Mouse (Mus musculus) forebrain, embryonic 13.5 days (tissue): Measurements from ENCODE around the gene Med11. TPM values are rescaled to one million over a fixed set of nuclear protein-coding genes. Genes with fewer than 3 reads are reported as not detected.
"Not testable (repeated sequence)": the region's sequence is repeated elsewhere in the genome, so short reads cannot be mapped to it uniquely, and the experiment has no call there.

Experiments used
- ATAC-seq: fragments of 200-750 bp; cut with Nextera tagmentation; 2 replicates; pipeline ENCODE4 v1.8.0; 2017
- H3K27ac ChIP-seq: fragments of 300-500 bp; sonication (generic); 2 replicates; pipeline ENCODE4 v1.5.1; 2015; ENCODE audit warnings: inconsistent platforms, mild to moderate bottlenecking, moderate library complexity
- H3K27me3 ChIP-seq: fragments of 300-500 bp; sonication (generic); 2 replicates; pipeline ENCODE4 v1.6.1; 2015; ENCODE audit warnings: mild to moderate bottlenecking, inconsistent platforms
- H3K36me3 ChIP-seq: fragments of 300-500 bp; sonication (generic); 2 replicates; pipeline ENCODE4 v1.6.1; 2015; ENCODE audit warnings: mild to moderate bottlenecking, inconsistent platforms; ENCODE audit not compliant: poor library complexity, severe bottlenecking
- H3K4me1 ChIP-seq: fragments of 300-500 bp; sonication (generic); 2 replicates; pipeline ENCODE4 v1.6.1; 2015; ENCODE audit warnings: inconsistent platforms
- H3K4me2 ChIP-seq: fragments of 300-500 bp; sonication (generic); 2 replicates; pipeline ENCODE4 v1.6.1; 2015; ENCODE audit warnings: inconsistent platforms, mild to moderate bottlenecking, moderate library complexity
- H3K4me3 ChIP-seq: fragments of 300-500 bp; sonication (generic); 2 replicates; pipeline ENCODE4 v1.5.1; 2015; ENCODE audit warnings: mild to moderate bottlenecking, inconsistent platforms
- H3K9ac ChIP-seq: fragments of 300-500 bp; sonication (generic); 2 replicates; pipeline ENCODE4 v1.6.1; 2015; ENCODE audit warnings: mild to moderate bottlenecking, inconsistent platforms
- H3K9me3 ChIP-seq: fragments of 300-500 bp; sonication (generic); replicated peaks from 2 replicates; pipeline ENCODE4 v1.6.1; 2016; ENCODE audit warnings: inconsistent platforms
- WGBS: fragments of 180-500 bp; shearing (Covaris S2); methylation state at CpG from one replicate; pipeline ENCODE4 v1.1.7; 2015; 5-methylcytosine and 5-hydroxymethylcytosine counted together
- polyA plus RNA-seq: library from polyadenylated mRNA; unstranded; fragments of >200 nt; fragmentation: Nextera tagmentation; extraction: Ambion mirVana; gene quantifications from 2 replicates; pipeline ENCODE4 v1.2.1, GENCODE M21; 2015

Med11 gene
- polyA plus RNA-seq, result 36.6 and 40.8 TPM in 2 replicates

GRCm38 (mm10) chr11:70451797-70452498 is at the start of gene Med11:
Gene Med11, plus strand, starts transcription at chr11:70451919.
- no peaks in the 10 kb centered on the region for H3K27me3 ChIP-seq
- peak; percentile 97 for ATAC-seq
- H3K9ac ChIP-seq, result peak within 1 kb of the TSS; percentile 78
- under 1% methylated on average over 46 of the region's 46 CpGs for WGBS
- H3K4me3 ChIP-seq, result peak within 1 kb of the TSS; percentile 58
- H3K9me3 ChIP-seq, result no peaks in the 10 kb centered on the region
- peaks cover 21% of the 10 kb centered on the region for H3K4me1 ChIP-seq
- peaks cover 11% of the 10 kb centered on the region for H3K36me3 ChIP-seq
- H3K27ac ChIP-seq, result peak within 1 kb of the TSS; percentile 95
- peak within 1 kb of the TSS; percentile 71 for H3K4me2 ChIP-seq

DNA sequence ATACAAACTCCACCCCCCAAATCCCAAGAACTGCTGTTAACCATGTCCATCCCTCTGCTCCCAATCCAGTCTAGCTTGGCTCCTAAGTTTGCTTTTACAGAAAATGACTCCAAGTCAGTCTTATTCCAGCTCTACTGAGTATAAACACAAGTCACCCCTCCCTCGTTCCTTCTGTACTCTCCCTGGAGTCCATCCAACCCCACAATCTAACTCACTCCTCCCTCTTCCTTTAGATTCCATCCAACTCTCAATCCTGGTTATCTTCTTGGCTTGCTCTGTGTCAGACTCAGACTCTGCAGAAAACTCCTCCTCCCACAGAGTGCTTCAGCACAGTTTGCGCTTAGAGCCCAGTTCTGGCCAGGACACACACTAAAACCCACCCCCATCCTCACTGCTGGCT is 48.1 kb upstream of the Med11 start:
- ATAC-seq, result no peak
- Histone ChIP-seq H3K4me2 (no peak overlapping the region), H3K9ac (no peak overlapping the region), H3K4me1 (peaks cover 12% of the 10 kb centered on the region), H3K4me3 (no peak overlapping the region), H3K27ac (no peak overlapping the region), H3K36me3 (peaks cover 70% of the 10 kb centered on the region), H3K9me3 (no peaks in the 10 kb centered on the region), H3K27me3 (no peaks in the 10 kb centered on the region)
- WGBS, result 91% methylated on average over 2 of the region's 2 CpGs

DNA sequence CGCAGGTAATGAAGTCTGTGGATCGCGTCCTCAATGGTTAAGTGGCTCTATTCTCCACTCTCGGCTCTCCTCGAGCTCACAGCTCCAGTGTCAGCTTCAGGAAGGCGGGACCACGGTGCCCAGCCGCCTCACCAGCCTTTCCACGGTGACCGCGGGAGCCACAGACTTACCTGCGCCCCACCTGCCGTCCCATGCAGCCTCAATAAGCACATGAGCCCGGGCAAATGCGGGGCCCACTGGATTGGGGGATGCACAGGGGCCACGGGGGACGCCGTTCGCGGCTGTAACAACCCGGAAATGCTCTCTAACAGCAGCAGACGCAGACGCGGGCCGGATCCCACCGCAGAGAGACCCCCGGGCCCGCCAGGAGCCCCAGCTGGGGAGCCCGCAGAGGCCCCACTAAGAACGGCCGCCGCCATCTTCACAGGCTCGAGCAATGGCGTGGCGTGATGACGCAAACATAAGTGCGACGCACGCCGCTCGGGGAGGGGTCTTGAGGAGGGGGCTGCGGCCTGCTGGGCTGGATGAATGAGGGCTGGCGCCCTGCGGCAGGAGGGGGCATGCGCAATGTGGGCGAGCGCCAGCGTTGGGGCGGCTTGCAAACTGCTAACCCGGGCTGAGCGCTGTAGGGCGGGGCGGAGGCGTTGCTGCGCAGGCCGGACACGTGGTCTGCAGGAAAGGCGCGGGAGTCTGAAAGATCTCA is 42.0 kb upstream of the Med11 start, which contains the start of gene Pelp1:
Pelp1 (minus strand) TSS at position 438 of the 703 bp plus-strand sequence.
- H3K4me1 ChIP-seq, result peaks cover 26% of the 10 kb centered on the region

GRCm38 (mm10) chr11:70410297-70410643 is 41.4 kb upstream of the Med11 start:
- ATAC-seq, result no peak; the same call in 1 of the 2 replicates
- Histone ChIP-seq H3K36me3 (peaks cover 7% of the 10 kb centered on the region), H3K27ac (peak overlapping the region; percentile 75), H3K4me1 (peaks cover 26% of the 10 kb centered on the region), H3K9me3 (no peaks in the 10 kb centered on the region), H3K9ac (peak overlapping the region; percentile 97), H3K4me3 (peak overlapping the region; percentile 95), H3K27me3 (no peaks in the 10 kb centered on the region), H3K4me2 (peak overlapping the region; percentile 95)
- WGBS, result 62% methylated on average over 6 of the region's 6 CpGs

More for the DNA sequence above, 42.0 kb upstream of the Med11 start, which contains the start of gene Pelp1:
- peak within 1 kb of the TSS; percentile 95 for H3K4me2 ChIP-seq
- peak; percentile 99 for ATAC-seq
- peak within 1 kb of the TSS; percentile 95 for H3K4me3 ChIP-seq
- peak within 1 kb of the TSS; percentile 75 for H3K27ac ChIP-seq
- peak within 1 kb of the TSS; percentile 97 for H3K9ac ChIP-seq
- under 1% methylated on average over 54 of the region's 59 CpGs for WGBS
- H3K27me3 ChIP-seq, result no peaks in the 10 kb centered on the region
- no peaks in the 10 kb centered on the region for H3K9me3 ChIP-seq
- peaks cover 13% of the 10 kb centered on the region for H3K36me3 ChIP-seq

DNA sequence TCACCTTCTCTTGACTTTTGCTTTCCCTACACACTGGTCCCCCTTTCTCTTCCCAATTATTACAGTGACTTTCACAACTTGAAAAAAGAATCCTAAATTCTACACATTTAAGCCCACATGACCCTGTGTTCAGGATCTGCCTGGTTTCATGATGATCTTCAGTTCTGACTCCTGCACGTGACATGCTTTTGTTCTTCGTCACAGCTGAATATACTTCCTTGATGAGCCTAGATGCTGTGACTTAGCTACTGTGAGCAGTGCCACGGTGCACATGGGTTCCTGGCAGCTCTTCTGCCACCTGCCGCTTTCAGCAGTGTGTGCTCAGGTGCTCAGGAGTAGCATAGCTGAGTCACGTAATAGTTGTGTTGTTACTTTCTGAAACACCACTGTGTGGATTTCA is 39.1 kb upstream of the Med11 start:
- no peak overlapping the region for H3K27ac ChIP-seq
- H3K4me3 ChIP-seq, result no peak overlapping the region
- H3K4me1 ChIP-seq, result peaks cover 24% of the 10 kb centered on the region
- no peaks in the 10 kb centered on the region for H3K27me3 ChIP-seq
- H3K9ac ChIP-seq, result no peak overlapping the region
- no peaks in the 10 kb centered on the region for H3K9me3 ChIP-seq
- WGBS, result 72% methylated on average over 5 of the region's 5 CpGs
- no peak for ATAC-seq
- no peak overlapping the region for H3K4me2 ChIP-seq
- no peaks in the 10 kb centered on the region for H3K36me3 ChIP-seq

GRCm38 (mm10) chr11:70413961-70414360 is 37.8 kb upstream of the Med11 start:
- no peak for ATAC-seq
- WGBS, result 14% methylated on average over 3 of the region's 3 CpGs
- no peak overlapping the region for H3K27ac ChIP-seq
- H3K9ac ChIP-seq, result no peak overlapping the region
- H3K9me3 ChIP-seq, result no peaks in the 10 kb centered on the region
- no peak overlapping the region for H3K4me3 ChIP-seq
- H3K27me3 ChIP-seq, result no peaks in the 10 kb centered on the region
- H3K4me1 ChIP-seq, result peaks cover 10% of the 10 kb centered on the region
- H3K36me3 ChIP-seq, result no peaks in the 10 kb centered on the region
- no peak overlapping the region for H3K4me2 ChIP-seq

DNA sequence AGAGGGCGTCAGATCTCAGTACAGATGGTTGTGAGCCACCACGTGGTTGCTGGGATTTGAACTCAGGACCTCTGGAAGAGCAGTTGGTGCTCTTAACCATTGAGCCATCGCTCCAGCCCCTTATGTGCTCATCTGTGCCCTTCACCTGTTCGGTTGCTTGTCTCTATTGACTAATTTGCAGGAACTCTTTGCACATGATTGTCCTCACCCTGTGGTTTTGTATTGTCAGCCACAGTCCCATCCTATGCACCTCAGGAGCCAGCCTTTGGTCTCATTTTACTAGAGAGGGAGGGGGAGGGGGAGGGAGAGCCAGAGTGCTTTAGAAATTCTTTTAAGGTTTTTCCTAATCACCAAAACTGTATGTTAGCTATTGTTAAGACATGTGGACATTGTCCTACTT is 33.5 kb upstream of the Med11 start:
- 66% methylated on average over 4 of the region's 4 CpGs for WGBS
- no peaks in the 10 kb centered on the region for H3K4me1 ChIP-seq
- H3K9me3 ChIP-seq, result no peaks in the 10 kb centered on the region
- H3K4me2 ChIP-seq, result no peak overlapping the region
- H3K9ac ChIP-seq, result no peak overlapping the region
- no peaks in the 10 kb centered on the region for H3K36me3 ChIP-seq
- no peaks in the 10 kb centered on the region for H3K27me3 ChIP-seq
- no peak for ATAC-seq
- no peak overlapping the region for H3K4me3 ChIP-seq
- H3K27ac ChIP-seq, result no peak overlapping the region

GRCm38 (mm10) chr11:70419486-70419885 is 32.2 kb upstream of the Med11 start:
- Histone ChIP-seq H3K27me3 (no peaks in the 10 kb centered on the region), H3K36me3 (no peaks in the 10 kb centered on the region), H3K4me1 (no peaks in the 10 kb centered on the region), H3K9ac (no peak overlapping the region), H3K4me2 (no peak overlapping the region), H3K4me3 (no peak overlapping the region), H3K27ac (no peak overlapping the region), H3K9me3 (no peaks in the 10 kb centered on the region)
- ATAC-seq, result no peak
- 79% methylated on average over 5 of the region's 5 CpGs for WGBS

DNA sequence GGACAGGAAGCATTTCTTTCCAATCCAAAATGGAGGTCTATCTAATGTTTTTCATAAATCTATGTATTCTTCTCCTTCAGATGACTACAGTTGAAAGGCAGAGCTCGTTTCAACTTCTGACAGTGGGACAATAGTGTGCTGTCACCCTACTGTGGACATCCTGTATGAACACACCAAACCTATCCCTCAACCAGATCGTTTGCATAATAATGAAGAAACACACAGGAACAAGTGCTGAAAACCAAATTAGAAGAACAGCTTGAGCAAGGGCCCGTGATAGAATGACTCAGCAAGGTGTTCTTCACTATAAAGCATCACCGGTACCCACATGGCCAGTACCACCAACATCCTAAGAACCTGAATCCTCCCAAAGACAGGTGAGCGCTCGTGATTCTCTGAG is 25.1 kb upstream of the Med11 start:
- not testable (repeated sequence) for H3K4me2 ChIP-seq, H3K4me1 ChIP-seq, H3K27me3 ChIP-seq, H3K36me3 ChIP-seq, H3K9ac ChIP-seq, H3K9me3 ChIP-seq, ATAC-seq, H3K4me3 ChIP-seq, H3K27ac ChIP-seq
- 71% methylated on average over 6 of the region's 6 CpGs for WGBS

DNA sequence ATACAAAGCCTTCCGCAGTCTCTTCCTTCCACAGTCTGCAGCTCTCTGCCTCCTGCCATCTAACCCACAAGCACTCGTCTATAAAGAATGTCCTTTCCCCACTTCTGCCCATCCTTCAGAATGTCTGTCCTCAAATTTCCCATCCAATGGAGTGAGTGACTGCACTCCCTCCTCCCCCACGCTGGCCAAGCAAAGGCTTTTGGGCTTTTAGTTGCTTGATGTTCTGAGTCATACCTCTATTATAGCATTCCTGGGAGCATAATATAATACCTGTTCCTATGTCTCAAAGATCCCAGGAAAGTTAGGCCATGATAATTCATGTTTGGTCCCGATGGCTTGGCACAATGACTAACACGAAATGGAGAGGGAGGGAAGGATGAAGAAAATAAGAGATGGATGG is 20.1 kb upstream of the Med11 start:
- Histone ChIP-seq H3K4me3 (peak overlapping the region; percentile 80), H3K27ac (peak overlapping the region; percentile 93), H3K27me3 (no peaks in the 10 kb centered on the region), H3K4me1 (peaks cover 33% of the 10 kb centered on the region), H3K36me3 (peaks cover 10% of the 10 kb centered on the region), H3K9me3 (no peaks in the 10 kb centered on the region), H3K4me2 (peak overlapping the region; percentile 83), H3K9ac (peak overlapping the region; percentile 40)
- no peak for ATAC-seq
- 32% methylated on average over 5 of the region's 5 CpGs for WGBS

DNA sequence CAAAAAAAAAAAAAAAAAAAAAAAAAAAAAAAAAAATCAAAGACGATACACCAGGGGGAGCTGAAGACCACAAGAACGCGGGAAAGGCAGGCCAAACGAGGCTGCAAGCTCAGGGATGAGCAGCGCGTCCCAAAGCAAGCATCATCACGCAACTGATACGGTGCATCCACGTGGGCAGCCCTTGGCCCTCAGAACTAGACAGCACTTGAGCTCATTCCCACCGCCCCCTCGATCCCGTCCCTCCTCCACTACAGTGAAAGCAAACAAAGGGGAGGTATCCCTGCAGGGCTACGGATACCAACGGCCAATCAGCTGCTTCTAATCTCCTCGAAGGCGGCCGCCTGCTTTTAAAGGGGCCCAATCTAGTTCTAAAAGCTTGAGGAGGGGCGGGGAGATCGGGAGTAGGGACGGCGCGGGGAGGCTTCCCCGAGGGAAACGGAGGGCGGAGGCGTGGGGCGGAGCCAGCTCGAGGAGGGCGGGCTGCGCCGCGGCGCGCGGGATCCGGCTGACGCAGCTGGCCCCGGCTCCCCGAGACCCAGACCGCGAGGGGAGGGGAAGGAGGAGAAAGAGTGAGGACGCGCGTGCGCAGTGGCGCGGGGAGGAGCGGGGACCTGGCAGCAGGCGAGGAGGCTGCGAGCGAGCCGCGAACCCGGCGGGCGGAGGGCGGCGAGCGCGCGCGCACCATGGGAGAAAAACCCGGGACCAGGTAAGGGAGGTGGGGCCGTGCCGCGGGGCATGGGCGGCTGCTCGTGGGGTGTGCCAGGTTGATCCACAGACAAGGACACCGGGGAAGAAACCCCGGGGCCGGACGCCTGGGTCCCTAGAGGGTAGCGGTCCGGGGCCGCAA is 19.4 kb upstream of the Med11 start, which contains the start of gene Arrb2:
Arrb2 (plus strand) TSS at position 588 of the 847 bp plus-strand sequence.
- WGBS, result under 1% methylated on average over 72 of the region's 75 CpGs
- Histone ChIP-seq H3K27ac (peak within 1 kb of the TSS; percentile 93), H3K36me3 (peaks cover 17% of the 10 kb centered on the region), H3K27me3 (no peaks in the 10 kb centered on the region), H3K9ac (peak within 1 kb of the TSS; percentile 89), H3K9me3 (no peaks in the 10 kb centered on the region), H3K4me3 (peak within 1 kb of the TSS; percentile 80), H3K4me2 (peak within 1 kb of the TSS; percentile 83), H3K4me1 (peaks cover 33% of the 10 kb centered on the region)
- ATAC-seq, result peak; percentile 96
